26 mouse cellular contexts compared by ENCODE assay signal in genomic region chr13:29970333-29970732, GRCm38 (mm10). TPM values are rescaled to one million over a fixed set of nuclear protein-coding genes. Genes with fewer than 3 reads are reported as not detected.
DNase-seq lines count a peak whose midpoint lies in the region; ATAC-seq and TF ChIP-seq lines count a peak whose summit lies in the region.
"Had no signal": no experiment of that assay in that cellular context is flagged by ENCODE, and none has a peak within 500 bp of the region (broad histone marks: within the 10 kb centered on the region; RNA-seq: fewer than 3 reads in every experiment).

No protein-coding gene starts in this region.

- 97% methylated on average over 7 of the region's 7 CpGs for WGBS in hindbrain, embryonic 11.5 days

- H3K27me3 ChIP-seq in MEL (ENCODE audit: control insufficient read depth in 1 of 2, insufficient read depth in 2 of 2, low read length in 2 of 2), result no peaks in the 10 kb centered on the region
- H3K27me3 ChIP-seq in hindbrain, embryonic 11.5 days (ENCODE audit: control insufficient read depth, insufficient read depth, low read length), result no peaks in the 10 kb centered on the region
- H3K27me3 ChIP-seq: embryonic facial prominence, embryonic 12.5 days; embryonic facial prominence, embryonic 15.5 days; heart, embryonic 12.5 days; heart, embryonic 15.5 days; hindbrain, embryonic 12.5 days; hindbrain, embryonic 15.5 days had no signal

- H3K79me2 ChIP-seq in MEL (ENCODE audit: control insufficient read depth, insufficient read depth, low read length, poor library complexity), result peaks cover 80% of the 10 kb centered on the region

- no peak overlapping the region for H3K27ac ChIP-seq in MEL (ENCODE audit: control insufficient read depth, low read depth, low read length)
- no peak overlapping the region for H3K27ac ChIP-seq in hindbrain, embryonic 11.5 days (ENCODE audit: low read depth, low read length)
- H3K27ac ChIP-seq: embryonic facial prominence, embryonic 12.5 days; embryonic facial prominence, embryonic 15.5 days; heart, embryonic 15.5 days; hindbrain, embryonic 12.5 days; hindbrain, embryonic 15.5 days had no signal

- H3K9me3 ChIP-seq in MEL (replicated peaks; ENCODE audit: insufficient read depth, low read length), result no peaks in the 10 kb centered on the region
- H3K9me3 ChIP-seq in hindbrain, embryonic 11.5 days (ENCODE audit: control insufficient read depth, low read length), result no peaks in the 10 kb centered on the region
- H3K9me3 ChIP-seq: embryonic facial prominence, embryonic 12.5 days; embryonic facial prominence, embryonic 15.5 days; heart, embryonic 12.5 days; heart, embryonic 15.5 days; hindbrain, embryonic 12.5 days; hindbrain, embryonic 15.5 days had no signal

- H3K4me1 ChIP-seq in MEL (ENCODE audit: control insufficient read depth in 1 of 2, insufficient read depth in 2 of 2, low read length in 2 of 2), result peaks cover 8 to 16% of the 10 kb centered on the region in 2 experiments
- no peaks in the 10 kb centered on the region for H3K4me1 ChIP-seq in hindbrain, embryonic 11.5 days (replicated peaks; ENCODE audit: control insufficient read depth, insufficient read depth, low read length)
- H3K4me1 ChIP-seq: embryonic facial prominence, embryonic 12.5 days; embryonic facial prominence, embryonic 15.5 days; hindbrain, embryonic 12.5 days; hindbrain, embryonic 15.5 days had no signal

- H3K4me2 ChIP-seq in hindbrain, embryonic 11.5 days (replicated peaks; ENCODE audit: low read depth, low read length), result no peak overlapping the region
- H3K4me2 ChIP-seq: embryonic facial prominence, embryonic 12.5 days; embryonic facial prominence, embryonic 15.5 days; heart, embryonic 12.5 days; heart, embryonic 15.5 days; hindbrain, embryonic 12.5 days; hindbrain, embryonic 15.5 days had no signal

- TF ChIP-seq EP300 in MEL (IDR thresholded peaks at IDR 0.05; ENCODE audit: low read depth in 1 of 2, low read length in 2 of 2), result no peak

- TF ChIP-seq RAD21 in MEL (IDR thresholded peaks at IDR 0.05; ENCODE audit: low read depth, low read length), result no peak

- TF ChIP-seq POLR2A in MEL (IDR thresholded peaks at IDR 0.05; ENCODE audit: control insufficient read depth in 1 of 2, insufficient read depth in 1 of 2, low read depth in 1 of 2, low read length in 2 of 2, poor library complexity in 1 of 2), result no peak

- no peak overlapping the region for H3K9ac ChIP-seq in MEL (ENCODE audit: control insufficient read depth, low read depth, low read length, poor library complexity, severe bottlenecking)
- H3K9ac ChIP-seq in hindbrain, embryonic 11.5 days (ENCODE audit: low read depth, low read length), result no peak overlapping the region
- H3K9ac ChIP-seq: embryonic facial prominence, embryonic 12.5 days; embryonic facial prominence, embryonic 15.5 days; heart, embryonic 12.5 days; heart, embryonic 15.5 days; hindbrain, embryonic 12.5 days; hindbrain, embryonic 15.5 days had no signal

- peaks cover 5 to 19% of the 10 kb centered on the region in 2 experiments for H3K36me3 ChIP-seq in MEL (ENCODE audit: control insufficient read depth in 1 of 2, insufficient read depth in 2 of 2, low read length in 2 of 2)
- H3K36me3 ChIP-seq in hindbrain, embryonic 11.5 days (ENCODE audit: control insufficient read depth, insufficient read depth, low read length), result no peaks in the 10 kb centered on the region
- H3K36me3 ChIP-seq: embryonic facial prominence, embryonic 15.5 days; hindbrain, embryonic 15.5 days had no signal

- TF ChIP-seq CTCF in MEL (IDR thresholded peaks at IDR 0.05 in 2 of 3, conservative IDR thresholded peaks at IDR 0.05 in 1 of 3; ENCODE audit: control insufficient read depth in 1 of 3, insufficient read depth in 1 of 3, low read depth in 2 of 3, low read length in 3 of 3, poor library complexity in 1 of 3, severe bottlenecking in 1 of 3), result no peak

- peak; percentile 39 to 50 for DNase-seq in B cell, adult 2 months
- peak; percentile 20 for DNase-seq in MEL (ENCODE audit: low read depth, low spot score)
- no peak for DNase-seq in hindbrain, embryonic 11.5 days (ENCODE audit: low spot score)
- DNase-seq in lung, postnatal 14 days, result no peak
- DNase-seq in cerebellum, postnatal 25 days, result no peak
- DNase-seq: adrenal gland, adult 8-10 months; adrenal gland, postnatal 25 days; cerebellum, adult 2 months; cerebellum, adult 9-11 months; cerebellum, postnatal 36 days; gastrocnemius, postnatal 14 days; heart, adult 18-20 months; heart, postnatal 10 days; heart, postnatal 36 days had no signal

- H3K4me3 ChIP-seq in MEL (ENCODE audit: control insufficient read depth in 1 of 2, insufficient read depth in 1 of 2, low read depth in 2 of 2, low read length in 2 of 2), result no peak overlapping the region
- no peak overlapping the region for H3K4me3 ChIP-seq in hindbrain, embryonic 11.5 days (ENCODE audit: low read depth, low read length)
- H3K4me3 ChIP-seq: embryonic facial prominence, embryonic 12.5 days; embryonic facial prominence, embryonic 15.5 days; heart, embryonic 12.5 days; heart, embryonic 15.5 days; hindbrain, embryonic 12.5 days; hindbrain, embryonic 15.5 days had no signal

- ATAC-seq in hematopoietic stem cell, adult 5-6 weeks (replicated peaks in 1 of 2; ENCODE audit: insufficient read depth in 1 of 2, low FRiP score in 2 of 2, low TSS enrichment in 1 of 2, low read depth in 1 of 2, poor library complexity in 2 of 2, severe bottlenecking in 2 of 2), result peak; percentile 56 to 74
- ATAC-seq in neutrophil, adult 5-6 weeks (ENCODE audit: extremely low read depth, insufficient number of reproducible peaks, low FRiP score, poor library complexity, severe bottlenecking), result peak; percentile 30; the same call in 1 of the 2 replicates
- no peak for ATAC-seq in hindbrain, embryonic 11.5 days (ENCODE audit: low FRiP score)
- ATAC-seq in monocyte, adult 5-6 weeks (replicated peaks; ENCODE audit: insufficient number of reproducible peaks, low FRiP score, low TSS enrichment, poor library complexity, severe bottlenecking), result no peak
- ATAC-seq: activated CD4-positive, CD25-positive, alpha-beta regulatory T cell, adult 4 months; forebrain, embryonic 14.5 days; intestine, postnatal 0 days had no signal

TF ChIP-seq in MEL, 35 proteins besides CTCF, POLR2A, EP300 and RAD21:
- TF ChIP-seq POLR2AphosphoS2 (IDR thresholded peaks at IDR 0.05; ENCODE audit: low read length) (no peak), MAX (IDR thresholded peaks at IDR 0.05; ENCODE audit: low read length) (no peak), ELF1 (IDR thresholded peaks at IDR 0.05; ENCODE audit: low read depth, low read length) (no peak), BHLHE40 (IDR thresholded peaks at IDR 0.05; ENCODE audit: borderline replicate concordance, low read depth, low read length) (no peak), USF2 (IDR thresholded peaks at IDR 0.05; ENCODE audit: borderline replicate concordance in 1 of 2, insufficient read depth in 1 of 2, low read depth in 1 of 2, low read length in 2 of 2) (no peak), TCF12 (IDR thresholded peaks at IDR 0.05; ENCODE audit: low read depth, low read length) (no peak)

RNA-seq across cellular contexts. Expression of gene E2f3, which starts 15.5 kb away (rescaled TPM):
- 12.4 and 12.8 TPM in 2 replicates for total RNA-seq in MEL (2012; rRNA removed)
- polyA plus RNA-seq in MEL (2012; ENCODE audit: insufficient read depth in 1 of 2, insufficient read length in 2 of 2, low read depth in 1 of 2, low replicate concordance in 2 of 2, missing spikeins in 1 of 2), result 10 to 100 TPM in 1 of 2 experiments, not detected in 1; 20.0 TPM
- 14.1 and 18.9 TPM in 2 replicates for total RNA-seq in hematopoietic stem cell, adult 5-6 weeks (2017)
- total RNA-seq in neutrophil, adult 5-6 weeks (2017), result 2.3 and 2.7 TPM in 2 replicates
- polyA plus RNA-seq in hindbrain, embryonic 11.5 days (2014; fragmentation: Nextera tagmentation; extraction: Ambion mirVana), result 13.0 and 13.3 TPM in 2 replicates
- 2.8 to 3.4 TPM (median 3.0 TPM) in 3 replicates for total RNA-seq in monocyte, adult 5-6 weeks (2017)

Comparison
In these comparisons a context has a peak if more than half of its experiments do, and no peak if none do; other contexts are left out.
1. DNase-seq: peak in B cell, adult 2 months (2 of 2) and MEL (single experiment); none in hindbrain, embryonic 11.5 days (single experiment), lung, postnatal 14 days (single experiment) and cerebellum, postnatal 25 days (0 of 2).
2. ATAC-seq: peak in hematopoietic stem cell, adult 5-6 weeks (2 of 2) and neutrophil, adult 5-6 weeks (single experiment); none in hindbrain, embryonic 11.5 days (single experiment) and monocyte, adult 5-6 weeks (single experiment).